Mouse (Mus musculus) cerebellum, postnatal 14 days (tissue): ENCODE data around the gene Hnrnpa2b1.
"Not testable (repeated sequence)": the region's sequence is repeated elsewhere in the genome, so short reads cannot be mapped to it uniquely, and the experiment has no call there.

Source experiments
- DNase-seq, 2 experiments: peaks; one replicate each; pipeline ENCODE4 v3.0.0; 2021; ENCODE audit warnings: mixed read lengths in 2 of 2

Hnrnpa2b1 gene

DNA sequence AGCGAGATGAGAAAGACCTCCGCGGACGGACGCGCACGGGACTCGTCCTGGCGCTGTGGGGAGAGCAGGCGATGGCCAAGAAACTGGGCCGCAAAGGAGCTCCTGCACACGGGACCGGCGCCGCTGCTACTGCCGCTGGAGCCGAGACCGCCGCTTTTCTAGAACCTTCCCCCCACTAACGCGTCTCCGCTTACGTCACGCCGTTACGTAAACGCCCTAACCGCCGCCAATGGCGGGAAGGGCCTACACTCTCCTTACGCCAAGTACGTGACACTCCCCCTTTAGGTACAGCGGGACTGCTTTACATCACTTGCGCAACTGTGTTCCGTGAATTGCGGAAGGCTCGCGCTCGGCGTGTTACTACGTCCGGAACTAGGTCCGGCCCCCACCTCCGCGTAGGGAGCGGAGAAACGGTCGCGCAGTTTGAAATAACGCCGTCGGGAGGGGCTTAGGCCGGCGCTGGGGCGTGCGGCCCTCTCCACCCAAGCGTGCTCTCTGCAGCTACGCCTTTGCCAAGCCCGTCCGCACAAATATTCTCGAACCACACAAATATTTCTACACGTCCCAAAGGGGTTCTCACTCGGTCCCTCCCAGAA, at the start of gene Hnrnpa2b1:
Hnrnpa2b1 (minus strand) TSS at position 180 of the 596 bp plus-strand sequence.
- peak; percentile 99 to 100 for DNase-seq

DNA sequence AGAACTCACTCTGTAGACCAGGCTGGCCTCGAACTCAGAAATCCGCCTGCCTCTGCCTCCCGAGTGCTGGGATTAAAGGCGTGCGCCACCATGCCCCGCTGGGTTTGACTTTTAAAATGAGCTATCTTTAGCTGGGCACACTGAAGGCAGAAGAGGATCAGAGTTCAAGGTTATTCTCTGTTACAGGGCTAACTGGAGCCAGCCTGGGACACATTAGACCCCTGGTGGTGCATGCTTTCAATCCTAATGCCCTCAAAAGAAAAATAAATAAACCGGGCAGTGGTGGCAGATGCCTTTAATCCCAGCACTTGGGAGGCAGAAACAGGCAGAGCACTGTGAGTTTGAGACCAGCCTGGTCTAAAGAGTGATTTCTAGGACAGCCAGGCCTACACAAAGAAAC, 45.2 kb upstream of the Hnrnpa2b1 start:
- no peak for DNase-seq

DNA sequence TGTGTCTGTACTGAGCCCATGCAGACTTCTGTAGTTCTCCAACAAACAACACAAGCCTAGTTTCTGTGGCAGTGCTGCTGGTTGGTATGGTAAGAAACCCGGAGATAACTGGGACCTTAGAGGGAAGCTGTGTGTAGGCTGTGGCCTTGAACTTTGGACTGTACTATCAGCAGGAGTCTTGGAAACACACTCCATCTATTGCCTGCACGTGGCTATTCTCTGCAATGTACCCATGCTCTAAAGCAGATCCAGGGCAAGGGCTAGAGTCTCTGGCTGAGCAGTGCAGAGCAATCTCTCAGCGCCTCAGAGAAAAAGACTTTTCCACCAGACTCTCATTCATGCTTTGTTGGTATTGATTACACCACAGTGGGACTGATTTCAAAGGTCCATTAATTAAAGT, 44.1 kb upstream of the Hnrnpa2b1 start:
- DNase-seq: no peak

GRCm38 (mm10) chr6:51510946-51511345, 41.3 kb upstream of the Hnrnpa2b1 start:
- no peak for DNase-seq

DNA sequence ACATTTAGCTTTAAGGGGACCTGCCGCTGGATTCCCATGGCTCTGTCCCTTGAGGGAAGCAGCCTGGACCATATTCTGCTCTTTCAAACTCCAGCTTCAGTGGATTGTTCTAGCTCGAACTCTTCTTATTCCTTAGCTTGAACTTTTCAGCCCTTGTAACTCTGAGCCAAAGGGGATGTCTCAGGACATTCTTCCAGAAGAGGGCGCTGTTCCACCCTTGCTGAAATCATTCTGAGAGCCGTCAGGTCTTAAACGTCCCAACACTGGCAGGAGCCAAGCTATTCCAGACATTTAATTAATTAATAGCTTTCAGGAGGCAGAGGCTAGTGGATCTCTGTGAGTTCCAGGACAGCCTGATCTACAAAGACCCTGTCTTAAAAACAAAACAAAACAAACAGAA, 40.4 kb upstream of the Hnrnpa2b1 start:
- peak; percentile 51 to 74 for DNase-seq

DNA sequence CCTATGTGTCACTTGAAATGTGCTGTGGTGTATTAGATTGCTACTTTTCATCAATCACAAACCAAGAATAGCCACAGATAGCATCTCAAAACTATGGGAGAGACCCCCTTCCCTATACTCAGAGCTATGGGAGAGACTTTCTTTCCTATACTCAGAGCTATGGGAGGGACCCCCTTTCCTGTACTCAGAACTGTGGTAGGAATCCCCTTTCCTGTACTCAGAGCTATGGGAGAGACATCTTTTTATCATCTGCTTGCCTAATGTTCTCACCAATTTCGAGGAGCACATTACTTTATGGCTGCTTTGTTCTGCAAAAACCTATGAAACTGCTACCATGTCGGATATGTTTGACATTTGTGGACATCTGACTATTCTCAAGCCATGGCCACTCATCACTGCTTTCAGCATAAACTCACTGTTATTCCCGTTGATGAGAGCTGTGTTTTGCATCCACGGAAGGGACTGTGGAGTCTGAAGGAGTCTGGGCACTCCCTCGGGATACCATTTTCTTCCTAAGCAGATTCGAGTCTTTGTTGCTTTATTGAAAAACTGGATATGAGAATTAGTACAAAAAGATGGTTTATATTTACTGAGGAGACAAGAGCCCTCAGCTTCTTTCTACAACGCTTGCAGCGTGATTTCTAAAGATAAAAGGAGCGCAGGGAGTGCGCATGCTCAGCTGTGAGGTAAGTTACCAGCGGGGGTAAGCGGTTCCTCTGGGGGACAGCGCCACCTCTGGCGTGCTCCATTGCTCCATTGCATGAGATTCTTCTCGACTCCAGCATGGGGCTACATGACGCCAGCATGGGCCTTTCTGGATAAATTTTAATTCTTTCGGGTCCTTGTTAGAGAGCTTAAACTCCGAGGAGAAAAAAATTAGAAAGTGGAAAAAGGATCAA, 39.3 kb upstream of the Hnrnpa2b1 start:
- DNase-seq: peak; percentile 80 to 88

- DNase-seq: no peak
Observed at GRCm38 (mm10) chr6:51507556-51507955, 37.9 kb upstream of the Hnrnpa2b1 start.

GRCm38 (mm10) chr6:51505671-51506070, 36.0 kb upstream of the Hnrnpa2b1 start:
- DNase-seq: no peak

DNA sequence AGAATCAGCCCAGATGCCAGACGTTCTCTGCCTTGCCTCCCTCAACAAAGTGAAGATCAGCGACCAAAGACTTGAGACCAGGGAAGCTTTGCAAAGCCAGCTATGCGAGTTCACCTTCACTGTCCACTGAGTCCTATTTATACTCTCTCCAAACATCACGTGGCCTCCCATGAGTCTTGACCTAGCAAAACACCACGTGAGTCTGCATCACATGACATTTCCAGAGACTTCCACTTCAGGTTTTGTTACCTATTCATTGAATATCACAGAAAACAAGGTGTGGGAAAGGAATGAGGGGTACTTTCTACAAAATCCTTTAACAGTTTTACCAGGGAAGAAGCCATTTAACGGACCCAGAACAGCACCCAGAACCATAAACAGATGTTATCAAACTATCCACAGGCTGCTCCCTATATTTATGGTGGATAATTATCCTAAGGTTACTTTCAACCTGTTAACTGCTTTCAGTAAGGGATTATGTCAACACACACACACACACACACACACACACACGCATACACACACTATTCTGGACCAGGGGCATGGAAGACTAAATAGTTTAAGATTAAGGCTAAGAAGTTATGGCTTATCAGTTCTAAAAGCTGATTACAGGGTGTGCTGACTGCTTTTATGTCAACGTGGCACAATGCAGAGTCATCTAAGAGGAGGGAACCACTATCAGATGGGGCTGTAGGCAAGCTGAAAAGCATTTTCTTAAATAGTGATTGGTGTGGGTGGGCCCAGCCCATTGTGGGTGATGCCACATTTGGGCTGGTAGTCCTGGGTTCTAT, 27.8 kb upstream of the Hnrnpa2b1 start:
- no peak for DNase-seq

GRCm38 (mm10) chr6:51489787-51490186, 20.1 kb upstream of the Hnrnpa2b1 start:
- peak; percentile 68 to 83 for DNase-seq

DNA sequence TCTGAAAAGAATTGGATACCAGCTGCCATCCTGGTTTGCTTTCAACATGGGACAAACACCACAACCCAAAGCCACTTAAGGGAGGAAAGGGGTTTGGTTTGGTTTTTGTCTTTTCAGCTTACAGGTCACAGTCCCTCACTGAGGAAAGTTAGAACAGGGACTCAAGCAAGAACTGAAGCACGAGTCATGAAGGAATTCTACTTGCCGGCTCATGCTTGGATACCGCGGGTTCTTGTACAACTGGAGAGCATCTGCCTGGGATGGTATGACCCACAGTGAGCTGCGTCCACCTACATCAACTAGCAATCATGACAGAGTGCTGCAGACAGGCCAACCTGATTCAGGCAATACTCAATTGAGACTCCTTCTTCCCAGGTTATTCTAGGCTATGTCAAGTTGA, 17.0 kb upstream of the Hnrnpa2b1 start:
- DNase-seq: no peak

DNA sequence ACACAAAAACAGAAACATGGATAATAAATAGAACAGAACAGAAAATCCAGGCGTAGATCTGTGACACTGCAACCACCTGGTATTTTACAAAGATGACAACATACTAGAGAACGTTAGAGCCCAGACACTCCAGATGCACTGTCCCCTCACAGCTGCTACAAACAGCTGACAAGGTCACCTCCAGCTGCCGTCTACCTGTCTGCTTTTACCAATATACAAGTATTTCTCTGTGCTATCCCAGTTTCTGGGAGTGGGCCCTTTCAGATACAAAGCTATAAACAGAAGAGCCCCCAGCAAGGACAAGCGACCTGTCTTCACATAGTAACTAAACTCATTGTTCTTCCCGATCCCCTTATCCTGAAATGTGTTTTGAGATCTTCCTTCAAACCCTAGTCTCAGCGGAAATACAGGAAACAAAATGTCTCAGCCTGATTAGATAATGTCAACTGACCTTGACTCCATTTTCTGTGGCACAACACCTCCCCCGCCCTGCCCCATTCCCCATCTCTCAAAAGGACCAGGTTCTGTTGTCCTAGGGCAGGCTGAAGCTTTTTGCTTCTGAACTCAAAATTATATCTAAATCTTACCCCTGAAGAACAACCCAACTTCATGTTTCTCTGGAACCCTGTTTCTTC, 16.5 kb upstream of the Hnrnpa2b1 start:
- no peak for DNase-seq

DNA sequence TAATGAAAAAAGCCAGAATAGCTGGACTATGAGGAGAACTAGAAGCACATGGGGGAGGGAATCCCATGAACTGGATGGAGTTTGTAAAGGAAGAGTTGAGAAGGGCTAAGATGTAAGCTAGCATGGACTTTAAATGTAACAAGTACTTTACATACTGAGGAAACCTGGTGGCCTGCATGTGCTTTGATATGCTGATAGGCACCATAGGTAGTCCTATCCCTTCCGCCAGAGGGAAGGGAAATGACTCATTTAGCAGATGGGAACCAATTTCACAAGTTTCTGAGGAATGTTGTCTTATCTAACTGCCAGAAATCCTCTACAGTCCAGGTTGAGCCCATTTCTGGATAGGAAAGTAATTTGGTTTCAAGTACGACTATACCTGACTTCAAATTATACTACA, 16.0 kb upstream of the Hnrnpa2b1 start:
- no peak for DNase-seq

GRCm38 (mm10) chr6:51484556-51484955, 14.9 kb upstream of the Hnrnpa2b1 start:
- DNase-seq: not testable (repeated sequence)

DNA sequence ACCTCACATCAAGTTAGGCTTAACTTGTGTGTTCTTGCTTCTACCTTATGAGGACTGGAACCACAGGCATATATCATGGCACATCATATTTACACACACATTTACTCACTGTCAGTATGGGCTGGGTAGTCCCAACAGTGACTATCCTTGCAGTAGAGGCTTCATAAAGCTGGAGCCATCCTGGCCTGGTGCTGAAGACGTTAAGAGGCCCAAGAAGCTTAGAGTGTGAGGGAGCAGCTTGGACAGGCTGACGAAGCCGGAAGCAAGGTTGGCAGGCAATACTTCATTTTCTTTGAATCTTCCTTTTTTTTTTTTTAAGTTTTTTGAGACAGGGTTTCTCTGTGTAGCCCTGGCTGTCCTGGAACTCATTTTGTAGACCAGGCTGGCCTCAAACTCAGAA, 14.2 kb upstream of the Hnrnpa2b1 start:
- DNase-seq: no peak

GRCm38 (mm10) chr6:51481548-51481947, 11.9 kb upstream of the Hnrnpa2b1 start:
- DNase-seq: no peak

DNA sequence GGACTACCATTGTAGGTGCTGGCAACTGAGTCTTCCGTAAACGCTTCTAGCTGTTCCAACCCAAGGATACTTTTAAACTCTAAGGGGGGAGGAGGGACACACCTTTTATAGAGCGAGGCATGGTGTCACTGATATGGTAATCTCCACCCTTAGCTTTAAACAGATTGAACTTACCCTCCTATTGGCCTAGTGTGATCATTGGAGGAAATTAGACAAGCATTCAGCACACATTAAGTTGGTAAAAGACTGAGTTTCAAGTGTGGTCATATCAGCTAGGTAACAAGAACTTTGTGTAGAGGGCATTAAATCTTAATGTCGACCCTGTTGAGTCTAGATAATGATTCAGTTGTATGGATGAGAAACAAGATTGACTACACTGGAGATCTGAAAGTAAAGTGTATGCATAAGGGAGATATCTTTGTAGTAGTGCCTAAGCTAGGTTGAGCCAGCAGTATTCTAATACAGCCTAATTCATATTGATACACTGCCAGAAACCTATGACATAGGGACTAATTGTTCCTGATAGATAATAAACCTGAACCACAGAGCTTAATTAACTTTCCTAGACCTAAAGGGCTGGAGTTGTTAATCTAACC, 9.5 kb upstream of the Hnrnpa2b1 start:
- DNase-seq: no peak

- DNase-seq: no peak
Observed at GRCm38 (mm10) chr6:51472213-51472612, 2.5 kb upstream of the Hnrnpa2b1 start.

DNA sequence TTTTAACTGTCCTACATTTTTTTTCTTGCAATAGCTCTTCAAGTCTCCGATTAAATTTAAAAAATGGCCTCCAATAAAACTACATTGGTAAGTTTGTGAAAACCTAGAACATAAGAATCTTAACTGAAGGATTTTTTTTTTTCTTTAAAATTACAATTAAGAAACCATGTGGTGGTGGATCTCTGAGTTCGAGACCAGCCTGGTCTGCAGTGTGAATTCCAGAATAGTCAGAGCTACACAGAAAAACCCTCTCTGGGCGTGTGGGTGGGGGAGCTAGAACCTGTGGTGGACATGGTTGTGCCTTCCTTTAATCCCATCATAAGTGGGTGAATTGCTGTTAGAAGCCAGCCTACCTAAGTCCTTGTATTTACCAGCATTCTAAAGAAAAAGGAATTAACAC, 2.1 kb upstream of the Hnrnpa2b1 start:
- no peak for DNase-seq

- no peak for DNase-seq
Observed at GRCm38 (mm10) chr6:51471179-51471505, 1.4 kb upstream of the Hnrnpa2b1 start.

GRCm38 (mm10) chr6:51470311-51471178, 851 bp upstream of the Hnrnpa2b1 start, which contains the start of gene Cbx3:
TSS of gene Cbx3 (plus strand) at chr6:51470360.
- DNase-seq: peak; percentile 91 to 93
